ENCODE assay signal across 8 mouse cellular contexts in genomic region chr16:8671551-8672349, GRCm38 (mm10). TPM values are rescaled to one million over a fixed set of nuclear protein-coding genes. Genes with fewer than 3 reads are reported as not detected.
DNase-seq lines count a peak whose midpoint lies in the region; ATAC-seq lines count a peak whose summit lies in the region.

TSS of gene Carhsp1 (minus strand) at chr16:8672155.

- under 1% methylated on average over 28 of the region's 67 CpGs for WGBS in embryonic facial prominence, embryonic 14.5 days
- under 1% methylated on average over 67 of the region's 67 CpGs for WGBS in kidney, embryonic 14.5 days
- under 1% methylated on average over 67 of the region's 67 CpGs for WGBS in limb, embryonic 15.5 days

- ATAC-seq in embryonic facial prominence, embryonic 14.5 days (ENCODE audit: low read depth) = peak; percentile 93
- ATAC-seq in kidney, embryonic 14.5 days (ENCODE audit: low FRiP score, low TSS enrichment) = peak; percentile 92
- ATAC-seq in limb, embryonic 15.5 days (ENCODE audit: insufficient number of reproducible peaks, low FRiP score, low TSS enrichment, low read depth) = peak; percentile 90

- H3K4me1 ChIP-seq in embryonic facial prominence, embryonic 14.5 days (ENCODE audit: control insufficient read depth, insufficient read depth, low read length) = peaks cover 13% of the 10 kb centered on the region
- H3K4me1 ChIP-seq in kidney, embryonic 14.5 days (ENCODE audit: control insufficient read depth, insufficient read depth, low read length) = peaks cover 29% of the 10 kb centered on the region
- H3K4me1 ChIP-seq in limb, embryonic 15.5 days = peaks cover 52% of the 10 kb centered on the region

- peak within 1 kb of the TSS; percentile 79 for H3K27ac ChIP-seq in embryonic facial prominence, embryonic 14.5 days (replicated peaks; ENCODE audit: low read depth, low read length)
- H3K27ac ChIP-seq in kidney, embryonic 14.5 days (ENCODE audit: low read depth, low read length) = peak within 1 kb of the TSS; percentile 73
- peak within 1 kb of the TSS; percentile 86 for H3K27ac ChIP-seq in limb, embryonic 15.5 days

- H3K9ac ChIP-seq in embryonic facial prominence, embryonic 14.5 days (ENCODE audit: low read depth, low read length) = peak within 1 kb of the TSS; percentile 68
- H3K9ac ChIP-seq in kidney, embryonic 14.5 days (ENCODE audit: low read depth, low read length) = peak within 1 kb of the TSS; percentile 59
- H3K9ac ChIP-seq in limb, embryonic 15.5 days = peak within 1 kb of the TSS; percentile 40; the same call in 1 of the 2 replicates

- H3K4me2 ChIP-seq in embryonic facial prominence, embryonic 14.5 days (ENCODE audit: low read depth, low read length) = peak within 1 kb of the TSS; percentile 76
- H3K4me2 ChIP-seq in kidney, embryonic 14.5 days (replicated peaks; ENCODE audit: low read depth, low read length) = peak within 1 kb of the TSS; percentile 81
- peak within 1 kb of the TSS; percentile 89 for H3K4me2 ChIP-seq in limb, embryonic 15.5 days

- DNase-seq in 3T3-L1 (ENCODE audit: low read depth, low spot score) = peak; percentile 95
- peak; percentile 85 to 90 for DNase-seq in adrenal gland, postnatal 4 days (ENCODE audit: low spot score in 2 of 2)
- DNase-seq in embryonic facial prominence, embryonic 14.5 days (ENCODE audit: low spot score) = peak; percentile 97
- DNase-seq in heart, adult 8-10 months (ENCODE audit: low spot score) = peak; percentile 93
- DNase-seq in monocyte, adult 2 months (ENCODE audit: low read depth in 1 of 2, low spot score in 2 of 2) = peak; percentile 75 to 80
- DNase-seq in spleen, postnatal 36 days (ENCODE audit: low spot score in 2 of 2) = peak; percentile 97

- no peaks in the 10 kb centered on the region; the same call in 1 of the 2 replicates for H3K27me3 ChIP-seq in embryonic facial prominence, embryonic 14.5 days (replicated peaks; ENCODE audit: control insufficient read depth, insufficient read depth, low read length)
- H3K27me3 ChIP-seq in kidney, embryonic 14.5 days (ENCODE audit: control insufficient read depth, insufficient read depth, low read length) = no peaks in the 10 kb centered on the region
- 0 out of 2 replicates have a peak, but pooled peaks cover 3% of the 10 kb centered on the region for H3K27me3 ChIP-seq in limb, embryonic 15.5 days

- no peaks in the 10 kb centered on the region for H3K9me3 ChIP-seq in embryonic facial prominence, embryonic 14.5 days (ENCODE audit: control insufficient read depth, low read length)
- no peaks in the 10 kb centered on the region for H3K9me3 ChIP-seq in kidney, embryonic 14.5 days (ENCODE audit: control insufficient read depth, low read length)
- H3K9me3 ChIP-seq in limb, embryonic 15.5 days = no peaks in the 10 kb centered on the region

- peak within 1 kb of the TSS; percentile 67 for H3K4me3 ChIP-seq in embryonic facial prominence, embryonic 14.5 days (ENCODE audit: low read depth, low read length)
- H3K4me3 ChIP-seq in kidney, embryonic 14.5 days (ENCODE audit: low read length) = peak within 1 kb of the TSS; percentile 63
- H3K4me3 ChIP-seq in limb, embryonic 15.5 days = peak within 1 kb of the TSS; percentile 72

- no peaks in the 10 kb centered on the region for H3K36me3 ChIP-seq in embryonic facial prominence, embryonic 14.5 days (ENCODE audit: control insufficient read depth, insufficient read depth, low read length)
- H3K36me3 ChIP-seq in kidney, embryonic 14.5 days (ENCODE audit: control insufficient read depth, insufficient read depth, low read length) = no peaks in the 10 kb centered on the region; the same call in 1 of the 2 replicates
- peaks cover 4% of the 10 kb centered on the region; the same call in 1 of the 2 replicates for H3K36me3 ChIP-seq in limb, embryonic 15.5 days

RNA-seq across cellular contexts. Expression of gene Carhsp1, which starts in this region (rescaled TPM):
- 10 to 100 TPM; 78.2 to 81.1 TPM for total RNA-seq in adrenal gland, postnatal 4 days (2021)
- 29.2 and 32.1 TPM in 2 replicates for polyA plus RNA-seq in embryonic facial prominence, embryonic 14.5 days (2014; fragmentation: Nextera tagmentation; extraction: Ambion mirVana)
- total RNA-seq in heart, adult 8-10 months (2022) = 10 to 100 TPM; 10.1 to 17.9 (median 13.4) TPM
- polyA plus RNA-seq in kidney, embryonic 14.5 days (2014; fragmentation: Nextera tagmentation; extraction: Ambion mirVana) = 23.1 and 45.2 TPM in 2 replicates
- polyA plus RNA-seq in limb, embryonic 15.5 days (2015; fragmentation: Nextera tagmentation; extraction: Ambion mirVana) = 85.1 and 85.5 TPM in 2 replicates

Comparison
In these comparisons a context has a peak if more than half of its experiments do, and no peak if none do; other contexts are left out.
1. Peak in every context shown above with its lines: DNase-seq, ATAC-seq, H3K4me3 ChIP-seq and H3K27ac ChIP-seq.
2. RNA of gene Carhsp1 (total RNA-seq): 78.2 to 81.1 TPM in adrenal gland, postnatal 4 days; 10.1 to 17.9 TPM in heart, adult 8-10 months; every median in the first group is over 4 times any median in the second.